Mouse (Mus musculus): Measurements from ENCODE around the gene Atoh8. TPM values are rescaled to one million over a fixed set of nuclear protein-coding genes. Genes with fewer than 3 reads are reported as not detected.

Atoh8 gene
- polyA plus RNA-seq (2016; fragmentation: Nextera tagmentation; extraction: Ambion mirVana): 6.5 and 7.5 TPM in 2 replicates

DNA sequence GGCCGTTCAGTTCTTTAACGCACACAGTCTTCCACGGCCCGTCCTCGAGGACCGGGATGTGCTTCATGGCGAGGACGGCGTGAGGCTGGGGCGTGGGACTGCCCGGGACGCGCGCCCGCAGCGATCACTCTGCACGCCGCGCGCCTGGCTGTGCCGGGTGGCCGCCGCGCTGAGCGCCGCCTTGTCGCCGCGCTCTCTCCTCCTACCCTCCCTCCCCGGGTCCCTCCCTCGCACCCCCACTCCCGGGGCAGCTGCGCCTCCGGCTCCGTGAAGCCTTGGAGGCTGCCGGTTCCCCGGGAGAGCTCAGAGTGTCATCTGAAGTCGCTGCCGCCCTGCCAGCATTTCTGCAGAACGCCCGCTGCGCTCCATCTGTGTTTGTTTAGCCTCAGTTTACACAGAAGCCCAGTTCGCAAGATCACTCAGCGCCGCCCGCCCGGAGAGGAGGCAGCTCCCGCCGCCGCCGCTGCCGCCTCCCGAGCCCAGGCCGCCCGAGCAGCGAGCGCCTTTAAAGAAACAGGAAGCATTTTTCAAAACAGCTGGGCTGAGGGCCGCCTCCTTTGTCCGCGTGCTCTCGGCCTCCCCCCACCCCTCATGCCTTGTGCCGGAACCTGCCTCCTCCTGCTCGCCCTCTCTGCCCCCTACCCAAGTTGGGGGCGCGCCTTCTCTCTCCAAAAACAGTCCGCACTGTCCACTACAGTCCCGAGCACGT lies at the start of gene Atoh8:
Gene Atoh8, minus strand, starts transcription at position 480 of the 709 bp plus-strand sequence.
- ATAC-seq (ENCODE audit: low FRiP score): peak; percentile 59
- H3K9ac ChIP-seq: peak within 1 kb of the TSS; percentile 66
- H3K4me2 ChIP-seq: peak within 1 kb of the TSS; percentile 99
- H3K4me1 ChIP-seq: peaks cover 53% of the 10 kb centered on the region
- WGBS: under 1% methylated on average over 63 of the region's 68 CpGs
- peak within 1 kb of the TSS; percentile 70 for H3K27ac ChIP-seq
- H3K9me3 ChIP-seq: no peaks in the 10 kb centered on the region
- peaks cover 65% of the 10 kb centered on the region for H3K27me3 ChIP-seq
- H3K36me3 ChIP-seq (replicated peaks): no peaks in the 10 kb centered on the region
- H3K4me3 ChIP-seq (replicated peaks): peak within 1 kb of the TSS; percentile 60

DNA sequence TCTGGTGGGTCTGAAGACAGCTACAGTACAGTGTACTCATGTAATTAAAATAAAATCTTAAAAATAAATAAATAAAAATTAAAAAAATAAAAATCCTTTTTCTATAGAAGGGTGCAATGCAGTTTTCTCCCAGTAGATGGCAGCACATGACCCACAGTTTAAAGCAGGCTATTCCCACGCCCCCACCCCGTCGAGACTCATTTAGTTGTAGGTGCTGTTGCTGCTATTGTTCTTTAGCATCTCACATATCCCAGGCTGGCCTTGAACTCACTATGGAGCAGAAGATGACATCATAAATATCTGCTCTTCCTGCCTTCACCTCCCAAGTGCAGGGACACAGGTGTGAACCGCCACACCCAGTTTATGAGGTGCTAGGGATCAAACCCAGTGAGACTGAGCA lies 48.5 kb upstream of the Atoh8 start:
- no peak for ATAC-seq (ENCODE audit: low FRiP score)
- Histone ChIP-seq H3K27me3 (no peaks in the 10 kb centered on the region), H3K9ac (no peak overlapping the region), H3K36me3 (replicated peaks) (no peaks in the 10 kb centered on the region), H3K4me1 (peaks cover 5% of the 10 kb centered on the region; the same call in 1 of the 2 replicates), H3K4me3 (replicated peaks) (no peak overlapping the region), H3K4me2 (no peak overlapping the region), H3K27ac (no peak overlapping the region), H3K9me3 (no peaks in the 10 kb centered on the region)
- WGBS: 25% methylated on average over 4 of the region's 4 CpGs

DNA sequence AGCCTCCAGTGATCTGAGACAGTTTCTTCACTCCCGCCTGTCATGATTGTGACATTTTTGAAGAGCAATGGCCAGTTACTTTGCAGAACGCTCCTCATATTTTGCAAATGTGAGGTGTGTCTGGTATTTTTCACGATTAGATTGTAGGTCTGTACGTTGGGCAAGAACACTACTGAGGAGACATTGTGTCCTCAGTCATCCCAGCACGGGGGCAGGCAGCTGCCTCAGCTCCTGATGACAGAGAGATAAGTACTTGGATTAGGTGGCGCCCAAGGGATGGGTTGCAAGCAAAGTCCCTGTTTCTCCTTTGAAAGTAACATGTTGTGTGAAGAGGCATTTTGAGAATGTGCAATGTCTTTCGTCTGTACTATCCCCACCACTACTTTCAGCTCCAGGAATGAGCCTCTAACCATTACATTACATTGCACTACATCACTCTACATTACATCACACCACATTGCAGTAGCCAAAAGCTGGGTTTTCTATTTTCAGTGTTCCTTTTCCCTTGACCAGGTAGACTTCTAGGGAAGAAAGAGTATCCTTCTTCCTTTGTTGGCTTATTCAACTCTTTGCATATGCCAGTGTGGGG lies 45.1 kb upstream of the Atoh8 start:
- Histone ChIP-seq H3K4me2 (no peak overlapping the region), H3K9me3 (no peaks in the 10 kb centered on the region), H3K4me3 (replicated peaks) (no peak overlapping the region), H3K4me1 (no peaks in the 10 kb centered on the region), H3K36me3 (replicated peaks) (no peaks in the 10 kb centered on the region), H3K27ac (no peak overlapping the region), H3K27me3 (no peaks in the 10 kb centered on the region), H3K9ac (no peak overlapping the region)
- 79% methylated on average over 7 of the region's 7 CpGs for WGBS
- ATAC-seq (ENCODE audit: low FRiP score): no peak

DNA sequence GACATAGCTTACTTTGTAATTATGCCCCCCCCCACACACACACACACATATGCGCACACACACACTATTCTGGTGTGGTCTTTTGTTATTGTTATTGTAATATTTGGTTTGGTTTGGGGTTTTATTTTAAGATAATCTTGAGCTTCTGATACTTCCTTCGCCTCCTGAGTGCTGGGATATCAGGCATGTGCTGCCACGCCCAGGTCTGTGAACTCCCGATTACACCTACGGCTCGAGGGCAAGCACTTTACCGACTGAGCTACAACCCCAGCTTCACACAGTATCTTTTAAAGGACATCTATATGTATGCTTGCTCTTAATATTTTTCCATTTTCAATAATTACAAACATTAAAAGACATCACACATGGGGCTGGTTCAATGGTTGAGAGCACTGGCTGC lies 44.1 kb upstream of the Atoh8 start:
- ATAC-seq (ENCODE audit: low FRiP score): no peak

DNA sequence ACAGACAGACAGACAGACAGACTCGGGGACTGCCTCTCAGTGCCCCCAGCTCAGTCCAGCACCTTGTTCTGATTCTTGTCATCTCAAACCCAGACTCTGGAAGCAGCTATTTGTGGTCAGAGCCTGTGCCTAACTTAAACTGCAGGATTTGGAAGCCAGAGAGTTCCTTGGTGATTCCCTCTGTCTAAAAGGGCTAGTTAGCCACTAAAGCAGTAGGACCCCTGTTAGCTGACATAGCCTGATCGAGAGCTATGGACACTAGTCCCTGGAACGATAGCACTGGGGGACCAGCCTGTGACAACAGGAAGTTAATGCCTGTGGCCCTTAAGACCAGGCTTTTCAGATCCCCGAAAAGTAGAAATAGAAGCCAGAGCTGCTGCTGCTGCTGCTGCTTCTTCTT lies 43.5 kb upstream of the Atoh8 start:
- Histone ChIP-seq H3K9me3 (no peaks in the 10 kb centered on the region), H3K36me3 (replicated peaks) (no peaks in the 10 kb centered on the region), H3K27me3 (no peaks in the 10 kb centered on the region), H3K27ac (no peak overlapping the region), H3K4me1 (no peaks in the 10 kb centered on the region), H3K4me3 (replicated peaks) (no peak overlapping the region), H3K4me2 (no peak overlapping the region), H3K9ac (no peak overlapping the region)
- 77% methylated on average over 4 of the region's 4 CpGs for WGBS
- no peak for ATAC-seq (ENCODE audit: low FRiP score)

More for the DNA sequence above, 44.1 kb upstream of the Atoh8 start:
- H3K4me2 ChIP-seq: no peak overlapping the region
- H3K9ac ChIP-seq: no peak overlapping the region
- H3K36me3 ChIP-seq (replicated peaks): no peaks in the 10 kb centered on the region
- H3K9me3 ChIP-seq: no peaks in the 10 kb centered on the region
- no peak overlapping the region for H3K4me3 ChIP-seq (replicated peaks)
- H3K27me3 ChIP-seq: no peaks in the 10 kb centered on the region
- WGBS: 84% methylated on average over 7 of the region's 7 CpGs
- no peaks in the 10 kb centered on the region for H3K4me1 ChIP-seq
- H3K27ac ChIP-seq: no peak overlapping the region

DNA sequence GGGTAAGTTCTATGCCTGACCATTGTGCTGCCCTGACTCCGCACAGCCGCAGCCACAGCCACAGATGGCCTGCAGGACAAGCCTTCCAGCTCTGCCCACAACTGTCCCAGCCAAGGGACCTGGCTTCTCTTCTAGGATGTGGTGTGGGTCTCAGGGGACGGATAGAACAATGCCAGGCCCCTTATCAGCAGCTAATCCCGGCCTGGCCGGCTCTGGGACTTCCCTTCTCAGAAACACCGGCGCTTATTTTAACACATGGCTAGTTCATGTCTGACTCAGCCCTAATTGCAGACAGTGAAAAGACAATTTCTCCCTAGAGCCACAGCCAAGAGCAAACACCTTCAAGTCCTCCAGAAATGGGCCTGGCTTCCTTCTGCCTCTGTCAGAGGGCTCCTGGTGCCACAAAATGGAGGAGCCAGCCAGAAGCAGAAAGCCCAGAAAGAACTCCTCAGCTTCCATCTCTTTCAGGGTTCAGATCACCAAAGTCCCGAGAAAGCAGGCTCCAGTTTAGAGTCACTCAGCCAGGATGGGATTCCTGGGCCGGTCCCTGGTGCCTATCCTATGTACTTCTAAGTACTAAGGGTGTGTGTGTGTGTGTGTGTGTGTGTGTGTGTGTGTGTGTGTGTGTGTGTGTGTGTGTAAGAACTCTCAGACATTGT lies 42.3 kb upstream of the Atoh8 start:
- Histone ChIP-seq H3K27ac (no peak overlapping the region), H3K4me2 (no peak overlapping the region), H3K9me3 (no peaks in the 10 kb centered on the region), H3K36me3 (replicated peaks) (no peaks in the 10 kb centered on the region), H3K4me1 (no peaks in the 10 kb centered on the region), H3K27me3 (no peaks in the 10 kb centered on the region), H3K4me3 (replicated peaks) (no peak overlapping the region), H3K9ac (no peak overlapping the region)
- 82% methylated on average over 9 of the region's 9 CpGs for WGBS
- no peak for ATAC-seq (ENCODE audit: low FRiP score)

DNA sequence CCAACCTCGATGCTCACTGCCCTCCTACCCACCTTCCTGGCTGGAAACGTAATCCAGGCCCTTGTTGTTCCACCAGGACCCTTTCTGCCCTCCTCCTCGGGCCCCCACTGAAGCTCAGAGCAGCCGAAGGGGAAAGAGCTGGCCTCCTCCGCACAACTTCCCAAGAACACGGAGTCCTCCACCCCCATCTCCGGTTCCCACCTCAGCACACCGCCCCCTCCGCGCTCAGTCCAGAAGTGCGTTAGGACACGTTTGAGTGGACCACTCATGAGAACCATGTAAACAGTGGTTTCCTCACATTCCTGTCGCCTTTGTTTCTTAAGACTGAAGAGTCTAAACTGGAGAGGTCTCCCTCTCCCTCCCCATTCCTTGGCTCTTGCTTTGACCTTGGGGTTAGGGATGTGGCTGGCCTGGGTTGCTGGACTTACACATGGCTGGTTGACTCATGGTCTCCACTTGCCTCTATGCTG lies 41.6 kb upstream of the Atoh8 start:
- Histone ChIP-seq H3K9ac (no peak overlapping the region), H3K27me3 (no peaks in the 10 kb centered on the region), H3K9me3 (no peaks in the 10 kb centered on the region), H3K36me3 (replicated peaks) (no peaks in the 10 kb centered on the region), H3K27ac (no peak overlapping the region), H3K4me2 (no peak overlapping the region), H3K4me1 (no peaks in the 10 kb centered on the region), H3K4me3 (replicated peaks) (no peak overlapping the region)
- ATAC-seq (ENCODE audit: low FRiP score): no peak
- WGBS: 87% methylated on average over 13 of the region's 13 CpGs

DNA sequence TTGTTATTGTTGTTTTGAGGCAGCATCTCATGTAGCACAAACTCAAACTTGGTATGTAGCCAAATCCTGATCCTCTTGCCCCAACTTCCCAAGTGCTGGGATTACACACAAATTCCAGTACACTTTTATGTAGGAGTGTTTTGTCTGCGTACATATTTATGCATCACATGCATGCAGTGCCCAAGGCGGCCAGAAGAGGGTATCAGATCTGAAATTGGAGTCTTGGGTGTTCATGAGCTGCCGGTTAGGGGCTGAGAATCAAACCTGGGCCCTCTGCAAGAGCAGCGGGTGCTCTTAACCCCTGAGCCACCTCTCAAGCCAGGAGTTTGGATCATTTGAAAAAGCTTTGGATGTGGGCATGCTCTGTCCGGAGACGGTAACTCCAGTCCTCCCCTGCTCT lies 40.8 kb upstream of the Atoh8 start:
- H3K27ac ChIP-seq: no peak overlapping the region
- H3K4me3 ChIP-seq (replicated peaks): no peak overlapping the region
- H3K4me2 ChIP-seq: no peak overlapping the region
- no peaks in the 10 kb centered on the region for H3K27me3 ChIP-seq
- 90% methylated on average over 6 of the region's 6 CpGs for WGBS
- no peak for ATAC-seq (ENCODE audit: low FRiP score)
- no peak overlapping the region for H3K9ac ChIP-seq
- no peaks in the 10 kb centered on the region for H3K4me1 ChIP-seq
- H3K36me3 ChIP-seq (replicated peaks): no peaks in the 10 kb centered on the region
- no peaks in the 10 kb centered on the region for H3K9me3 ChIP-seq

DNA sequence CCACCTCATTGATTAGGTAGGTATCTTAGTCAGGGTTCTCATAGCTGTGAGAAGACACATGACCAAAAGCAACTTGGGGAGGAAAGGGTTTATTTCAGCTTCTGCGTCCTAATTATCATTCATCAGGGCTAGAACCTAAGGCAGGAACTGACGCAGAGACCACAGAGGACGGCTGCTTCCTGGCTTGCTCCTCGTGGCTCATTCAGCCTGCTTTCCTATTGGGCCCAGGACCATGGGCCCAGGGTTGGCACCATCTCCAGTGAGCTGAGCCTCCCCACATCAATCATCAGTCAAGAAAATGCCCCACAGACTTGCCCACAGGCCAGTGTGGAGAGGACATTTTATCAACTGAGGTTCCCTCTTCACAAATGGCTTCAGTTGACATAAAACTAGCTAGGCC lies 40.1 kb upstream of the Atoh8 start:
- Histone ChIP-seq H3K36me3 (replicated peaks) (no peaks in the 10 kb centered on the region), H3K4me1 (no peaks in the 10 kb centered on the region), H3K9me3 (no peaks in the 10 kb centered on the region), H3K4me3 (replicated peaks) (no peak overlapping the region), H3K9ac (no peak overlapping the region), H3K4me2 (no peak overlapping the region), H3K27ac (no peak overlapping the region), H3K27me3 (no peaks in the 10 kb centered on the region)
- 86% methylated on average over 4 of the region's 4 CpGs for WGBS
- no peak for ATAC-seq (ENCODE audit: low FRiP score)

DNA sequence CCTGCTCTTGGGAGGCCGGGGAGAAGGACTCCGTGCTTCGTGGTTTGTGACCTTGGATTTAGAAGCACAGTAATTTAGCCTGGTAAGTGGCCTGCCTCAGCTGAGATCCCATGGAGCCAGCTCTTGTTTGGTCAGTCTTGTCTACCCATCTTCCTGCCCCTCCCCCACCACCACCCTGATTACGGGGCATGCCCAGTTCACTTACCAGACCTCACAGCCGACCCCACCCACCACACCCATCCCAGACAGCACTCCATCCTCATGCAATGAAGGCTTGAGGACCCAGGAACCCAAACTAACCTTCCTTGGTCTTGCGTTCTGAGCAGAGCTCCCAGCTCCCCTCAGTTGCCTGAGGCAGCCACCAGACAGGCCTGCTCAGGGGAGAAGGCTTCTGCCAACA lies 37.8 kb upstream of the Atoh8 start:
- no peaks in the 10 kb centered on the region for H3K9me3 ChIP-seq
- no peaks in the 10 kb centered on the region for H3K36me3 ChIP-seq (replicated peaks)
- H3K4me2 ChIP-seq: no peak overlapping the region
- no peaks in the 10 kb centered on the region for H3K27me3 ChIP-seq
- WGBS: 87% methylated on average over 6 of the region's 6 CpGs
- no peak for ATAC-seq (ENCODE audit: low FRiP score)
- H3K4me3 ChIP-seq (replicated peaks): no peak overlapping the region
- no peaks in the 10 kb centered on the region for H3K4me1 ChIP-seq
- H3K9ac ChIP-seq: no peak overlapping the region
- H3K27ac ChIP-seq: no peak overlapping the region

DNA sequence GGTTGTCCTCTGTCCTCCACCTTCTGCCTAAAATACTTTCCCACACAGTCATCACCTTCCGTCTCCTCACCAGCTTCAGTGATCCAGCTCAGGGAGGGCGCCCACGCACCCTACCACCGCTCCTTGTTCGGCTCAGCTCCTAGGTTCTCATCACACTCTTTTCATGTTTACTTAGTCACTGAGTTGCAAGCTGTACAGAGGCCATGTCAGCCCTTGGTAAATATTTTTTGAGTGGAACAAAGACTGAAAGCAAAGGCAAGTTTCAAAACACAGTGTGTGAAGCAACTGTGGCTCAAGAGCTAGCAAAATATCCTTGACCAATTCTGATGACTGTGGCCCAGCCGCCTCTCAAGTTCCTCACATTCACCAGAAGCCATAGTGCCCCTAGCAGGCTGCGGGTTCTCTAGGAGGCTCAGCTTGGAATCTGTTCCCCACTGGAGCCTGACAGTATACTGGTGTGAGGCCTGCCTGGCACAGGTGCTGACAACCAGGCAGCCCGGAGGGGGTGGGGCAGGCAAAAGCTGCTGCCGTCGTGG lies 36.9 kb upstream of the Atoh8 start:
- ATAC-seq (ENCODE audit: low FRiP score): no peak
- Histone ChIP-seq H3K27ac (no peak overlapping the region), H3K36me3 (replicated peaks) (no peaks in the 10 kb centered on the region), H3K4me1 (no peaks in the 10 kb centered on the region), H3K9ac (no peak overlapping the region), H3K27me3 (no peaks in the 10 kb centered on the region), H3K4me2 (no peak overlapping the region), H3K4me3 (replicated peaks) (no peak overlapping the region), H3K9me3 (no peaks in the 10 kb centered on the region)
- 88% methylated on average over 10 of the region's 10 CpGs for WGBS

DNA sequence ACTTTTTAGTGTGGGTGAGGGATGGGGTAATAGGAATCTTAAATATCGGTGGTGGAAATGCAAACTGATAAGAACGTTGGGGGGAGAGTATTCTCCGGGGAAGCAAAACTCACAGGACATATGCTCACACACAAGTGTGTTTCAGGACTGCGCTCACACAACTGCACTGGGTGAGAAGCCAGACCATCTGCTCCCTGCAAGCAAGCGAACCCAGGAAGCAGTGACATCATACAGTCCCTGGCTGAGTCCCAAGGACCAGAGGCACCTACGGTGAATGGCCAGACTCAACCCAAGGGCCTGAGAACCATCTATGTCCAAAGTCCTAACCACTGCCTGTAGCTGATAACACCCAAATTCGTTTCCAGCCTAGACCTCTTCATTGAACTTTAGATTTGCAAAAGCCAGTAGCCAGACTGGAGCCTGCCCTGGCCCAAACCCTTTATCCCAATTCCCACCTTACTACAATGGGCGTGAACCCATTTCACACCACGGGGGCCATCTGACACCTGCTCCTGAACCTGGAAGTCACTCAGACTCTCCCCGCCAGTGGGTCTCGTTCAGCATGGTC lies 35.7 kb upstream of the Atoh8 start:
- Histone ChIP-seq H3K27ac (no peak overlapping the region), H3K4me3 (replicated peaks) (no peak overlapping the region), H3K36me3 (replicated peaks) (no peaks in the 10 kb centered on the region), H3K9me3 (no peaks in the 10 kb centered on the region), H3K9ac (no peak overlapping the region), H3K4me2 (no peak overlapping the region), H3K27me3 (no peaks in the 10 kb centered on the region), H3K4me1 (no peaks in the 10 kb centered on the region)
- ATAC-seq (ENCODE audit: low FRiP score): no peak
- 84% methylated on average over 11 of the region's 11 CpGs for WGBS

Data from forebrain, embryonic 12.5 days (tissue).